Mouse (Mus musculus) T-helper 2 cell (primary cell): Measurements from ENCODE around the gene 1110008P14Rik.

Experiments used
- in situ Hi-C: fragments of 300-600 bp; cut with MboI, MseI; formaldehyde crosslinking; loops from one replicate; pipeline ENCODE4 v1.15.1; 2025; ENCODE audit warnings: high pct_unique_total_duplicates

The 1110008P14Rik gene

DNA sequence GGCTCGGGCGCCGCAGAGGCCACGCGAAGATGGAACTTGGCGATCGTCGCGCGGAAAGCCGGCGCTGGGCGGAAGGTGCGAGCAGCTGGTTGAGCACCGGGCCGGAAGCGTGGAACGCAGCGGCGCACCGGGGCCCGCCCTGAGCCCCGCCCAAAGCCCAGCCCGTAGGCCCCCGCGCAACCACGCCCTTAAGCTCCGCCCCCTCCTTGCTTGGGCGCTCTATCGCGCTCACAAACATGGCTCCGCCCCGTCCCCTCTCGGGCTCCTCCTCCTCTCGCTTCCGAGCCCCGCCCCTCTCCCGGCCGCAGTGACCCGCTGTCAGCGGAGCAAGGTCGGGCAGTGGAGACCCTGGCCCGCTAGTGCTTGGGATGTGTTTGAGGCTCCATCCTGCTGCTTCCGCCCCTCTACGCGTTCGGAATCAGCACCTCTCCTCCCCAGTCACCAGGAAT is at the start of gene 1110008P14Rik:
TSS of gene 1110008P14Rik (minus strand) at position 164 of the 449 bp plus-strand sequence.
- in situ Hi-C loops, result no loop called here

DNA sequence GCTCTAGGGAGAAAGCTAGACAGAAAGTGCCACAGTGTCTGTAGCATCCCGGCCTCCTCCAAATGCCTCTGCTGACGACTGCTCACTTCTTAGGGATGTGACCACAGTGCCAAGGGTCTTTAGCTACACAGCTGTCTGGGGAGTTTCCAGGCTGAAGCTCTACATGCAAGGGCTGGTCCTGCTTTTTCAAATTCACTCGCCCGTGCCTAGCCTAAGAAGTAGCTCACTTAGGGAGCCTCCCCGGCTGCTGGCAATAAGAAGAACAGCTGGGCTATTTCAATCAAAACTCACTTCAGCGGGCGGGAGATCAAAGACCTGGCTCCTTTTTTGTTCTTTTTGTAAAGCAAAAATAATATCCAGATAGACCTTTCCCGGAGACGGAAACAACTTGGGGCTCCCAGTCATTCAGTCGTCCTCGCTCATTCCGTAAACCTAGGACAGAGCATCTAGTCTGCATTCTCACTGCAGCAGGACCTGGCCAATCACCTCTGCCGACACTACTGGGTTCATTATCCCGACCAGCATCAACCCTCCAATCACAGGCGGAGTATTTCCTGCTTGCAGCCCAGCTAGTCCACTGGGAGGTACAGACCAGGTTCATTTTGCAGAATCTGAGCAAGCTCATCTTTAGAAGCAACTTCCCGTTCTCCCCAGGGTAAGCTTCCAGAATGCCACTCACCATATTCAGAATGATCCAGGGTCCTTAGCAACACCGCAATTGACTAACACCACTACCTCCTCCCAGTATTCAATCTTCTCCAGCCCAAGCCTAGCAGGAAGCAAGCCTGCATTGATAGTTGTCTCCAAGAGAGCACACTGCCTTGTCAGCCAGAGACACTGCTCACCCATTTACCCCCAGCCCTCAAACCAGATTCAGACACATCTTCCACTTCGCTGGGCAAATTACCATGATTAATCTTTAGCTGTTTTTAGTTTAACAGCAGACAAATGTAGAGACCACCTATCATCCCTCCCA is 49.3 kb upstream of the 1110008P14Rik start:
- in situ Hi-C loops, result no loop called here

DNA sequence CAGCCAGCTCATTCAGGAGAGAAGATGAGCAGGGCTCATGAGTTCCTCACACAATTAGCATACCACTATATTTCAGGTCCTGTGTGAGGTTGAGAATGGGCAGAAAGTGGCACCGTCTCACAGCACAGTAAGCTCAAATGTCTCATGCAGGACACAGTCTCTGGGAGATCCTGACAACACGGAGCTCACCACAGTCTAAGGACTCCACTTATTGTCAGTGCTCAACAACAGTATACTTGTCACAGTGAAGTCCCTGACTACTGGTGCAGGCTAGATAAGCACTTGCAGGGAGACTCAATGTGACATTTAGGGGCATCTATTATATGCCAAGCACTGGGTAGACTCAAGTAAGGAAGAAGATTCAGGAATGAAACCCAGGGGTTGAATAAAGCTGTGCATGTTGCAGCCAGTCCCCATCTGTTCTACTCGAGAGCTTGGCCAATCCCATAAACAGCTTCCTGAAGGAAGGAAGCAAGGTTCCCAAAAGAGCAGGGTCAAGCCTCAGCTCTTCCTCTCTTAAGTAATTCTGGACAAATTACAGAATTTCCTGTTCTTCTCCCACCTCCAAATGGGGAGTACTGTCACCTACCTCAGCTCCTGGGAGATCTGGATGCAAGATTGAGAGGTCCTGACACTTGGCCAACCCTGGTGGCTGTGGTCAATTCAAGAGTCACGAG is 47.6 kb upstream of the 1110008P14Rik start:
- in situ Hi-C loops, result no loop called here

DNA sequence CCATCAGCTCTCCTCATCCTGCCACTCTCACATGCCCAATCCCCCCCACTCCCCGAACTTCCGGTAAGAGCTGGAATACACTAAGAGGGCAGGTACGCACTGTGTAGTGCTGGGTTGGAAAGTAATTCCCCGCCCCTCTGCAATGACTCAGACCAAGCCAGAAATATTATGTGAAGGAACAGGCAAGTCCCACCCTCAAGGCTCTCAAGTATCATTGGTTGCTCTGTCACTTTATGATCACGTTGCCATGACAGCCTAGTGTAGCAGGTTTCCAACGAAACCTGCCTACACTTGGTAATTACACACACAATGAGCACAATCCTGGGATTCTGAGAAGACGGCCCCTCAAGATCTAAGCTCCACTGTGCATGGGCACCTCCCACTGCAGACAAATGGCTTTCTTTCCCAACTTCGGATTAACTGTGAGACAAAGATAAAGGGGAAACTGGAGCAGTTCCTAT is 46.6 kb upstream of the 1110008P14Rik start:
- in situ Hi-C loops, result no loop called here

DNA sequence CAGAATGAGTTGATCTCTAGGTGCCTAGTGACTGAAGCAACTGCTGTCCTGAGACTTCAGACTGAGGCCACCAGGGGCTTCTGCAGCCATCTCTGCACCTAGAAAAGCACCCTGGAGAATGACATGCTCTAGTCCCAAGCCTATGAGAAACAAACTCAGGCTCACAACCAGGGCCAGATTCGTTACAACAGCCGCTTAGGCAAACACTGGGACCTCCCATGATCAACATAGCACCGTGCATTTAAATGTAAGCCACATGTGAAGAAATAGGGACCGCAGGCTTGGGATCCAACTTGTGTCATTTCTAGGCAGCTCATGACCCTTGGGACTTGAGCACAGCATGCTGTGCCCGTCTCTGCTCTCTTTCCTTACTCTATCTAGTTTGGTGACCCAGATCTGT is 46.0 kb upstream of the 1110008P14Rik start:
- in situ Hi-C loops, result no loop called here

DNA sequence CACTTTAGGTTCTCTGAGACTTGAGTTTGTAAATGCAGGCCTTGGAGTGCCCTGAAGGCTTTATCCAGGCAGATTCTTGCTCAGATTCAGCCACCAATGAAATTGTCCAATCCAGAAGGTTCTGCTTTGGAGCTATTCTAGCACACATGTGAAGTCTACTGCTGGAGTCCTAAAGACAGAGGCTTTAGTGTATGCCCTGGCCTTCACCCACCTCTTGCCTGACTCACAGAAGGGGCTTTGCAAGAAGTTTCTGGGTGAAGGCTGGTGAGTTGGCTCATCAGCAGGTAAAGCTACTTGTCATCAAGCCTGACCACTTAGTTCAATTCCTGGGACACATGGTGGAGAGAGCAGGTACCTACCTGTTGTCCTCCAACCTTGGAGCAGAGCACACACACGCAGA is 44.4 kb upstream of the 1110008P14Rik start:
- in situ Hi-C loops, result no loop called here

DNA sequence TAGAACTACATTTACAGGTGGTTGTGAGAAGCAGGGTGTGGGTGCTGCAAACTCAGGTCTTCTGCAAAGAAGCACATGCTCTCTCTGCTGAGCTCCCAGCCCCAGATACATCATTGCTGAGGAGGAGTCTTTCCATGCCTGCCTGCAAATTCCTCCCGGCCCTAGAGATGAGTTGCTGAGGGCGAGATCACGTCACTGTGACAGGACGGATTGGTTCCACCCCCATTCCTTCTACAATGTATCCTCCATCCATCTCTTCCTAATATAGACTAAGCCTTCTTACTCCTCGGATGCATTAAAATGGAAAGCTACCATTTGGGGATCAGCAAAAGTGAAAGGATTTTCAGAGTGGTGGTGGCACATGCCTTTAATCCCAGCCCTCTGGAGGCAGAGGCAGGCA is 43.8 kb upstream of the 1110008P14Rik start:
- in situ Hi-C loops, result no loop called here

DNA sequence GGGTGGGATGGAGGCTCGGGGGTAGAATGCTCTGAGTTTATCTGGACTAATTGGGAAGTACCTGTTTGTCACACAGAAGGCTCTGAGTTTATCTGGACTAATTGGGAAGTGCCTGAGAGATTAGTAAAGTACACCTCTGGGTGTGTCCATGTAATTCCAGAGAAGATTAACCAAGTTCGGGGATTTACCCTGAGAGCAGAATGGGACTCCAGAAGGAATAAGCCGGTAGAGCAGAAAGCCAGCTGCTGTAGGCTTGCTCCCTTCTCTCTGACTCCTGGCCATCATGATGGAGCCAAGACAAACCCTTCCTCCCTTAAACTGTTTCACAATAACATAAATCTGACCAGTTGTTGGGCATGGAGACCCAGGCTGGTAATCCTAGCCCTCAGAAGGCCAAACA is 43.1 kb upstream of the 1110008P14Rik start:
- in situ Hi-C loops, result no loop called here

DNA sequence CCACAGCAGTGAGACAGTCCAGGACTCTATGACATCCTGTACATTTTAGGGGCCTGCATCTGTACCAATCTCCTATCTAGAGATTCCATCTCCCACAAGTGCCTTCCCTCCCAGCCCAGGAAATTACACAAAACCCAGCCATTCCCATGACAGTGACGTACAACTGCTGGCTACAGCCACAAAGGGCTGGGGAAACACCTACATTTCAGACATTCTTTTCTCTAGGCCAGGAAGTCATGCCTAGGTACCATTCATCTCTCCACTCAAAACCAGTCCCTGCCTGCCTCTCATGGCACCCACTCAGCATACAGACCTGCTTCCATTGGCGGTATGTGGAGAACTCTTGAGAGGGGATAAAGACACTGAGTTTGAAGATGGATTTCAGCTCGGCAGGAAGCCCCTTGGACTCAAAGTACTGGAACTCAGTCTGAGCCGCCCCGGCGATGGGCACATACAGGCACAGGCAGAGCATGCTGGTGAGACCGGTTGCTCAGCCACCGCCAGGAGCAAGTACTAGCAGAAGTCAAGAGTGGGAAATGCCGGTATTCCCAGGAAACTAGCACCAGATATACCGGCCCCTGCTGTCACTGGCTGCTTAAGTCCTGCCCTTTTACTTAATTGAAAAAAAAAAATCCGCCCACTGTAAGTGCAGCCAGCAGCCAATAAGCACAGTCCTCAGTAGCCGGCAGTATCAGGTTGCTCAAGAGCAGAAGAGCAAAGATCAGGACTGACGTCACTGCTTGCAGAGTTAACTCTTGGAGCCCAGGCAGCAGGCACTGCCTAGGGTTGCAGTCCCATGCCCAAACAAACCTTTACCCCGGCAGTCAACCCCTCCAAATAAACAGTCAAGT is 42.0 kb upstream of the 1110008P14Rik start:
- in situ Hi-C loops, result no loop called here

DNA sequence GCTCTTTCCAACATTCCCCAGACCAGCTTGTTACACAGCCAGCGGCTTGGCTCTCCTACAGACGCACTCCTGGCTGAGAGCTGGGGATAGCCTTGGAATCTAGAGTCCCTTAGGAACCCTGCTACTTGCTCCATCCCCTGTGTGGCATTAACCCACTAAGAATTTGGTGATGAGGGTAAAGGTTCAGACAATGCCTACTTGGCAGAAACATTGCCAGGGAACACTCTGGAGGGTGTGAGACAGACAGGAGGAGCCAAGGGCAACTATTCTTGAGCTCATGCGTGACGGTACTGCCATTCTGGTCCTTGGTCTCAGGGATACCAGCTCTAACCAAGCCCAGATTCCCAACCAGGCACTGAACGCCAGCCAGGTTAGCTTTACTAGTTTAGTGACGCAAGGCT is 40.1 kb upstream of the 1110008P14Rik start:
- in situ Hi-C loops, result no loop called here

DNA sequence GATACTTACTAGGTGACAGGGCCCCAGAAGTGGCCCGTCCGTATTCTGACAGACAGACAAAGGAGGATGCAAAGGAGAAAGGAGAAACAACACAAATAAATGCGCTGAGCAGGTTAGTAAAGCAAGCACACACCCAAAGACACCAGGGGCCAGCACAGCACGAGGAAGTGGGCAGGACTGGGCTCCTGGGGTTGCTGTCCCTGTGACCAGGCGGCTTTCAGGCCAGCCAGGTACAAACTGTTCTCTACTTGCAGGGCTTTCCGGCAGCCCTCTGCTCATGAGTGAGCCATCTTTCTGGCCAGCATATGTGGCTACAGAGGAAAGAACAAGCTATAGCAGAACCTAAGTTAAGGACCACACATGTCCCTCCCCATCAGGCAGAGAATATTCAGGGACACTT is 38.9 kb upstream of the 1110008P14Rik start:
- in situ Hi-C loops, result no loop called here

DNA sequence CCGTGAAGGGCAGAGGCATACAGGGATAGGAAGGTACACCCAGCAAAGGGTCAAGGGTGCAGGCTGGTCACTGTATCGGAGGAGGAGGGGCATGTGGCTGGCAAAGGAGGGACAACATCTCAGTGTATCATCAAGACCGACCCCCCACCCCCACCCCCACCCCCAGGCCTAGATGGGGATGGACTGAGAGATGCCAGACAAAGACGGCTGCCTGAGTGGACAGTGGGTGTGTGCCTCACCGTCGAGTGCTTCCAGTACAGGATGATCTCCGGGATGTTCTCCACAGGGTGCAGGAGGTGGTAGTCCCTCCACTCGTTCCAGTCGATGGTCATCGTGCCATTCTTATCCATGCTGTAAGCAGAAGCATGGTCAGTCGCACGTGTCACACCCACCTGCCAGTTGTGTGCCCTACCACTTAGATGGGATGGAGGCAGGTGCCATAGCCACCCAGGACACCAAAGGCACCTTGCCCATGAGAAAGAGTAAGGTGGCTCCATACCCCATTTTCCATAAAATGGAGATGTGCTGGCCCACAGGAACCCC is 38.4 kb upstream of the 1110008P14Rik start:
- in situ Hi-C loops, result no loop called here

DNA sequence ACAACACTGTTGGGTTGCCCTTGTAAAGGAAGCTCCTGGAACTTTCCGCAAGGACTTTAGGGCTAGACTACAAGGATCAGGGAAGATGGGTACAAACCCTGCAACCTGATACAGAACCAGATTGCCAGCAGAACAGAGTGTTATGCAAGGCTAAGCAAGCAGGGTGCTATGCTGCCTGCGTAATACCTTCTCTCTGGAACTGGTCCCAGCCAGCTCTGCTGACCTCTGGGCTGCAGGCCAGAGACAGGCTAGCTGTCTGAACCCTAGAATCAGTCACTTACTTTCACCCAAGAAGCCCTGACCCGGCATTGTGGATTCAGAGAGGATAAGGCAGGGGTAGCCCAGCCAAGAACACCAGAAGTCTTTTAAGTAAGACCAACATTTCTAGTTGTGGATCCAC is 37.6 kb upstream of the 1110008P14Rik start:
- in situ Hi-C loops, result no loop called here

DNA sequence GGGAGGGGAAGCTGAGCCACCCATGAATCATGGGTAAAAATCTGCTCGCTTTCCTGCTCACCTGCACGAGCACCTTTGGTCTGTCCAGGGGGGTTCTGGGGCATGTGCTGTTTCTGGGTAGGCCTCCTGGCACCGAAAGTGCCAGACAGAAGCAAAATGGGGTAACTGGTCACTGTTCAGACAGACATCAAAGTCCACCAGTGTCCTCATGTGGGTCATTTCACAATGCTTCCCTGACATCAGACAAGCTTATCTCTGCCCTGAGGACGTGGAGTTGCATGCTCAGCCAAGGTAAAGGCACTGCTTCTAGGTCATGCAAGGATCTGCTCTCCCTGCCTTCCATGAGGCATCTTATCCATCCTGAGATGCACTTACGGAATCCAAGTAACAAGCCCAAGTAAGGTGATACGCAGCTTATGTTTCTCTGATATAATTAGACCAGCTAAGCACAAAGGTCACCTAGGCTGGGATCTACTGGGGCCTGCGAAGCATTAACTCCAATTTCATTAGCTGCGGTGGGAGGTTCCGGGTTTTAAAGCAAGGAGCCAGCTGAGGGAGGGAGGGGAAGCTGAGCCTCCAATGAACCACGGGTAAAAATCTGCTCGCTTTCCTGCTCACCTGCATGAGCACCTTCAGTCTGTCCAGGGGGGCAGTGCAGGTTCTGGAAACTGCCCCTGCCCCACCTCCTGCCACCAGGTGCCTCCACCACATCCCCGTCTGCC is 36.9 kb upstream of the 1110008P14Rik start:
- in situ Hi-C loops, result no loop called here

DNA sequence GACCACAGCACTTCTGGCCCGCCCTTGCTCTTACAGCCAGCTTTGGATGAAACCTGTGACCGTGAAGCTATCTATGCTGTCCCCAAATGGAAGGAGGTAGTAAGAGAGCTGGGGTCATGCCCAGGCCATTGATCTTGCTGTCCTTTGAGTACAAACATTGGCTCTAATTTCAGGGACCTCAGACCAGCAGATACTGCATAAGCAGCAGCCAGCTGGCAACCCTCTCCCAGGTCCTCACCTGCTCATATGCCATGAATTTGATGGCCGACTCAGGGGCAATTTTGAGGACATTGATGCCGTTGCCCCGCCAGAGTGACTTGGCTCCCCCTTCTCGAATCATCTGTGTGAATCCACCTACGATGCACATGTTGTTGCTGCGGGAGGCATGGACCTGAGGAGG is 35.7 kb upstream of the 1110008P14Rik start:
- in situ Hi-C loops, result no loop called here

DNA sequence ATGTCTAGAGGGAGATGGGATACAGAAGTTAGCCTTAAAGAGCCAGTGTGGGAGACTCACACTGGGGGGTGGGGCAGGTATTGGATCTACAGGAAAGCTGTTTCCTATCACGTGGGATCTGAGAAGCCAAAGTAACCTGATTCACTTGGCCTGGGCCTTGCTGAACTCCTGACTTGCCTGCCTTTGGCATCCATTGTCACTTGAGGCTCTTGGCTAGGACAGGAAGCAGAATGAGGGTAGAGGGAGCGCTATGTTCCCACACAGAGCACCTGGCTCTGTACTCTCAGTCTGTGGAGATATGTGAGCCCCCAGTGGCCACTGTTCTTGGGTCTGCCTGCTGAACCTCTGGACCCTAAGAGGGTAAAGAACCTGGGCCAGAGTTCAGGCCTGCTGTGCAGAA is 34.8 kb upstream of the 1110008P14Rik start:
- in situ Hi-C loops, result no loop called here

DNA sequence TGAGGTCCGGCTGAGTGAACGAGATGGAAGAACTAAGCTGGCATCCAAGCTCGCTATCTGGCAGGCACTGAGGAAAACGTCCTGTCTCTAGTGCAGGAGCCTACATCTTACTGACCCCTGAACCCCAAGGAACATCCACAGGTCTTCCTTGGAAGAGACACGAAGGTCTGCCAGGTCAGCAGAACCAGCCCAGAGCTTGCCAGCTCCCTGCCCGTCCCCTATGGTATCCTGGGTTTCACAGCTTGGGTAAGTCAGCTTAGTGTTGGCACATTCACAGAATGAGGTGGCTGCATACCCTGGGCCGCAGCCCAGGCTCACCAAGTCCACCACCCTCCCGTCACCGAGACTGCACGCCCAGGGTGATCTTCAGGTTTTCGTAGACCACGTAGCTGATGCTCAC is 34.1 kb upstream of the 1110008P14Rik start:
- in situ Hi-C loops, result no loop called here

DNA sequence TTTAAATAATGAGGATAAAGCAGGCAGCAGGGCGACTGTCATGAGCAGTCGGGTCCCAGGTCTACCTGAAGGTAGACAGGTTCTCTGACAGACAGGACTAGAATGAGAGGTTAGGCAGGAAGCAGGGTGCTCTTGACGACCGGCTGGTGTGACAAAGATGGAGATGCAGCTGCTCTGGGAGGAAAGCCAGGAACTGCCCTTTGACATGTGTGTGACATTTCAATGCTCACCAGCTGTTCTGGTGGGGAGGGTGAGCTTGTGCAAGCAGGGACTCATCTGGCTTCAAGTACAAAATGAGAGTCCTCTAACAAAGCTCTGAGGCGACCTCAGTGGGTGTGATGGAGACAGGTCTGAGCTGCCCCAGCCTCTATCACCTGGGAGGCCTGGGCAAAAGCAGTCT is 32.2 kb upstream of the 1110008P14Rik start:
- in situ Hi-C loops, result no loop called here

DNA sequence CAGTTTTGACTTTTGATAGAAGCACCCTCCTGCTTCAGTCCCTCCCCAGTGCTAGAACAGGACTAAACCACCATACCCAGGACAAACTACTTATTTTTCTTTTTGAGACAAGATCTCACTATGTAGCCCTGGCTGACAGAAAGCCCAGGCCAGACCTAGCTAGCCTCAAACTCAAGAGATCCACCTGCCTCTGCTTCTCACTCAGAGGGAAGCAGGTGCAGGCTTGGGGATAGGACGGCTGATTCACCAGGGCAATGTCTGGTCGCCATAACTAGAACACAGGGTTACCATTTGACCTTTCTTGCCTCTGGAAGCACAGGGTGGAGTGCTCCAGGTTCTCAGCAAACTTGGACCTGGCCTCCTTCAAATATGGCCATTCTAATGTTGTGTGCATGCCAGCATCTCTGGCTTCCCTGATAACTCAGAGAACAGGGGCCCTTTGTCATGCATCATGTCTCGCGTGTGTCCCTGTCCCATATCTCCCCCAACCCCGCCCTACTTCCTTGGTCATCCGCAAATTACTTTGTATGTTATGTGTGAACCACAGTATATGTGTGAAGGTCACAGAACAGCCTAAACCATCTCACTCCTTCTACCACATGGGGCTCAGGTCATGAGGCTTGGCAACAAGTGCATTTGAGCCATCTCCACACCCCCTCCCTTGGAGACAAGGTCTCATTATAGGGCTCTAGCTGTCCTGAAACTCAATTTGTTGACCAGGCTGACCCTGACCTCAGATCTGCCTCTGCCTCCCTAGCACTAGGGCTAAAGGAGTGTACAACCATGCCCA is 31.2 kb upstream of the 1110008P14Rik start:
- in situ Hi-C loops, result no loop called here

DNA sequence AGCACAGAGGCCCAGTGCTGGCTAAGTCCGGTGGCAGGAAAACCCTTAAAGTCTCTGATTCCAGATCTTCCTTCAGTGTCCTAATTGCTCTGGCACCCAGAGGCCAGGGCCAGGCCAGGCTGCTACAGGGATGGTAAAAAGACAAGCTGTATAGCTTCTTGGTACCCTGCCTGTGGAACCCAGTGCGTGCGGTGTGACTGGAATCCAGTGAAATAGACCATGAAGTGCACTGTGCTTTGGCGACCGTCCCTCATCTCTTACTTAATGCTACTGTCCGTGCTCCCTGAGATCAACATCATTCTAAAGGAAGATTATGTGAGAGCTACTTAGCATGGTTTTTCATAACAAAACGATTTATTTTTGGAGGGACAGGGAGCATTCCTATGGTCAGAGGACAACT is 29.7 kb upstream of the 1110008P14Rik start:
- in situ Hi-C loops, result no loop called here
